Mouse (Mus musculus): Measurements from ENCODE around the gene Nf1. TPM values are rescaled to one million over a fixed set of nuclear protein-coding genes. Genes with fewer than 3 reads are reported as not detected.
"Not testable (repeated sequence)": the region's sequence is repeated elsewhere in the genome, so short reads cannot be mapped to it uniquely, and the experiment has no call there.

Gene Nf1
- polyA plus RNA-seq (2012; rRNA removed), result 35.5 and 39.7 TPM in 2 replicates

GRCm38 (mm10) chr11:79339234-79339807, at the start of gene Nf1:
Gene Nf1, plus strand, starts transcription at chr11:79339693.
- peak; percentile 92 to 96 for DNase-seq (ENCODE audit: extremely low spot score in 1 of 2, low spot score in 1 of 2)

- DNase-seq (ENCODE audit: extremely low spot score in 1 of 2, low spot score in 1 of 2), result peak in 1 of 2 experiments; percentile 48
Measured at GRCm38 (mm10) chr11:79290473-79290872, 49.0 kb upstream of the Nf1 start.

GRCm38 (mm10) chr11:79291651-79292050, 47.8 kb upstream of the Nf1 start:
- no peak for DNase-seq (ENCODE audit: extremely low spot score in 1 of 2, low spot score in 1 of 2)

- DNase-seq (ENCODE audit: extremely low spot score in 1 of 2, low spot score in 1 of 2), result no peak
Measured at GRCm38 (mm10) chr11:79292130-79292529, 47.4 kb upstream of the Nf1 start.

GRCm38 (mm10) chr11:79293025-79293424, 46.5 kb upstream of the Nf1 start:
- no peak for DNase-seq (ENCODE audit: extremely low spot score in 1 of 2, low spot score in 1 of 2)

GRCm38 (mm10) chr11:79293971-79294370, 45.5 kb upstream of the Nf1 start:
- DNase-seq (ENCODE audit: extremely low spot score in 1 of 2, low spot score in 1 of 2), result no peak

- peak in 1 of 2 experiments; percentile 69 for DNase-seq (ENCODE audit: extremely low spot score in 1 of 2, low spot score in 1 of 2)
Measured at GRCm38 (mm10) chr11:79296167-79296566, 43.3 kb upstream of the Nf1 start.

GRCm38 (mm10) chr11:79296856-79297491, 42.5 kb upstream of the Nf1 start, which contains the start of gene Gm9964:
Gene Gm9964, minus strand, starts transcription at chr11:79296906.
- no peak for DNase-seq (ENCODE audit: extremely low spot score in 1 of 2, low spot score in 1 of 2)

GRCm38 (mm10) chr11:79299719-79300431, 39.6 kb upstream of the Nf1 start:
- DNase-seq (ENCODE audit: extremely low spot score in 1 of 2, low spot score in 1 of 2), result no peak

GRCm38 (mm10) chr11:79303109-79303508, 36.4 kb upstream of the Nf1 start:
- DNase-seq (ENCODE audit: extremely low spot score in 1 of 2, low spot score in 1 of 2), result no peak

GRCm38 (mm10) chr11:79304245-79304644, 35.2 kb upstream of the Nf1 start:
- not testable (repeated sequence) for DNase-seq (ENCODE audit: extremely low spot score in 1 of 2, low spot score in 1 of 2)

GRCm38 (mm10) chr11:79305697-79306340, 33.7 kb upstream of the Nf1 start:
- DNase-seq (ENCODE audit: extremely low spot score in 1 of 2, low spot score in 1 of 2), result no peak

- peak in 1 of 2 experiments; percentile 27 for DNase-seq (ENCODE audit: extremely low spot score in 1 of 2, low spot score in 1 of 2)
Measured at GRCm38 (mm10) chr11:79306510-79306909, 33.0 kb upstream of the Nf1 start.

- peak in 1 of 2 experiments; percentile 10 for DNase-seq (ENCODE audit: extremely low spot score in 1 of 2, low spot score in 1 of 2)
Measured at GRCm38 (mm10) chr11:79306996-79307395, 32.5 kb upstream of the Nf1 start.

- no peak for DNase-seq (ENCODE audit: extremely low spot score in 1 of 2, low spot score in 1 of 2)
Measured at GRCm38 (mm10) chr11:79307560-79308200, 31.8 kb upstream of the Nf1 start.

- DNase-seq (ENCODE audit: extremely low spot score in 1 of 2, low spot score in 1 of 2), result no peak
Measured at GRCm38 (mm10) chr11:79310467-79310866, 29.0 kb upstream of the Nf1 start.

GRCm38 (mm10) chr11:79316807-79317345, 22.6 kb upstream of the Nf1 start:
- DNase-seq (ENCODE audit: extremely low spot score in 1 of 2, low spot score in 1 of 2), result no peak

- DNase-seq (ENCODE audit: extremely low spot score in 1 of 2, low spot score in 1 of 2), result no peak
Measured at GRCm38 (mm10) chr11:79319807-79320206, 19.7 kb upstream of the Nf1 start.

- no peak for DNase-seq (ENCODE audit: extremely low spot score in 1 of 2, low spot score in 1 of 2)
Measured at GRCm38 (mm10) chr11:79323985-79324685, 15.4 kb upstream of the Nf1 start.

- DNase-seq (ENCODE audit: extremely low spot score in 1 of 2, low spot score in 1 of 2), result no peak
Measured at GRCm38 (mm10) chr11:79325663-79326062, 13.8 kb upstream of the Nf1 start.

Measured in frontal cortex, adult 2 months (tissue).